Mouse (Mus musculus) testis, adult 2 months (tissue): ENCODE results near the gene Bpifa6.

Source experiments
- CTCF ChIP-seq: fragments of 200-500 bp; IDR thresholded peaks from 2 replicates; pipeline ENCODE4 v1.5.1; 2012; ENCODE audit warnings: low read depth, mild to moderate bottlenecking, inconsistent platforms, low read length, moderate library complexity; ENCODE audit not compliant: control insufficient read depth, insufficient read depth, insufficient replicate concordance
- POLR2A ChIP-seq: fragments of 200-500 bp; IDR thresholded peaks from 2 replicates; pipeline ENCODE4 v1.6.1; 2012; ENCODE audit warnings: low read depth, mild to moderate bottlenecking, inconsistent platforms, low read length, moderate library complexity; ENCODE audit not compliant: control insufficient read depth

- TF ChIP-seq POLR2A (no peak), CTCF (no peak)
These were observed 41.4 kb upstream of the Bpifa6 start for GRCm38 (mm10) chr2:153933311-153933710.
